Mouse (Mus musculus) E14TG2a.4 (cell line): ENCODE measurements around the gene Gstp1.

Source experiments
- H3K27me3 ChIP-seq: 2 replicates; pipeline ENCODE4 v1.6.1; 2014; ENCODE audit warnings: low read length, control low read depth; ENCODE audit not compliant: insufficient read depth
- H3K36me3 ChIP-seq: 2 replicates; pipeline ENCODE4 v1.6.1; 2014; ENCODE audit warnings: low read length, control low read depth; ENCODE audit not compliant: insufficient read depth
- H3K4me1 ChIP-seq: replicated peaks from 2 replicates; pipeline ENCODE4 v1.6.1; 2014; ENCODE audit warnings: low read depth, low read length, control low read depth
- H3K4me3 ChIP-seq: replicated peaks from 2 replicates; pipeline ENCODE4 v1.5.1; 2014; ENCODE audit warnings: mild to moderate bottlenecking, low read length
- H3K9me3 ChIP-seq: 2 replicates; pipeline ENCODE4 v1.6.1; 2014; ENCODE audit warnings: low read length, control low read depth
- CTCF ChIP-seq: conservative IDR thresholded peaks from 2 replicates; pipeline ENCODE4 v1.5.1; 2014; ENCODE audit warnings: low read length
- NANOG ChIP-seq: IDR thresholded peaks from 2 replicates; pipeline ENCODE4 v1.6.1; 2014; ENCODE audit warnings: borderline replicate concordance, low read length, mixed read lengths
- POU5F1 ChIP-seq: IDR thresholded peaks from 2 replicates; pipeline ENCODE4 v1.6.1; 2014; ENCODE audit warnings: low read length, borderline replicate concordance

Gstp1 gene

GRCm38 (mm10) chr19:4014802-4015201 is 23.0 kb downstream of the Gstp1 start:
- no peaks in the 10 kb centered on the region for H3K27me3 ChIP-seq
- H3K9me3 ChIP-seq: no peaks in the 10 kb centered on the region
- H3K36me3 ChIP-seq: peaks cover 17% of the 10 kb centered on the region
- H3K4me1 ChIP-seq: peaks cover 78% of the 10 kb centered on the region
- no peak for TF ChIP-seq CTCF
- no peak for TF ChIP-seq POU5F1
- no peak for TF ChIP-seq NANOG
- no peak overlapping the region for H3K4me3 ChIP-seq

- Histone ChIP-seq H3K36me3 (peaks cover 34% of the 10 kb centered on the region), H3K27me3 (no peaks in the 10 kb centered on the region), H3K4me3 (peak overlapping the region; percentile 98), H3K4me1 (peaks cover 61% of the 10 kb centered on the region), H3K9me3 (no peaks in the 10 kb centered on the region)
- no peak for TF ChIP-seq POU5F1
- no peak for TF ChIP-seq CTCF
- no peak for TF ChIP-seq NANOG
Observed at GRCm38 (mm10) chr19:4013066-4013465, 24.7 kb downstream of the Gstp1 start.

- TF ChIP-seq NANOG: no peak
- TF ChIP-seq POU5F1: no peak
- TF ChIP-seq CTCF: peak; percentile 59
- Histone ChIP-seq H3K4me1 (peaks cover 55% of the 10 kb centered on the region), H3K36me3 (peaks cover 40% of the 10 kb centered on the region)
Observed at GRCm38 (mm10) chr19:4012432-4013022, 25.3 kb downstream of the Gstp1 start, which contains the start of gene Ndufv1. Gene Ndufv1, minus strand, starts transcription at chr19:4012806.

GRCm38 (mm10) chr19:4011086-4011485 is 26.7 kb downstream of the Gstp1 start:
- Histone ChIP-seq H3K36me3 (peaks cover 54% of the 10 kb centered on the region), H3K9me3 (no peaks in the 10 kb centered on the region)
- TF ChIP-seq POU5F1 (no peak), NANOG (no peak), CTCF (no peak)

More at GRCm38 (mm10) chr19:4012432-4013022, 25.3 kb downstream of the Gstp1 start, which contains the start of gene Ndufv1:
- H3K27me3 ChIP-seq: no peaks in the 10 kb centered on the region
- peak within 1 kb of the TSS; percentile 98 for H3K4me3 ChIP-seq
- H3K9me3 ChIP-seq: no peaks in the 10 kb centered on the region

GRCm38 (mm10) chr19:4005971-4006370 is 31.8 kb downstream of the Gstp1 start:
- Histone ChIP-seq H3K9me3 (no peaks in the 10 kb centered on the region), H3K4me1 (peaks cover 52% of the 10 kb centered on the region), H3K27me3 (no peaks in the 10 kb centered on the region), H3K36me3 (peaks cover 69% of the 10 kb centered on the region), H3K4me3 (no peak overlapping the region)
- TF ChIP-seq POU5F1 (no peak), NANOG (no peak), CTCF (no peak)

More at GRCm38 (mm10) chr19:4011086-4011485, 26.7 kb downstream of the Gstp1 start:
- Histone ChIP-seq H3K4me3 (peak overlapping the region; percentile 98), H3K27me3 (no peaks in the 10 kb centered on the region), H3K4me1 (peaks cover 48% of the 10 kb centered on the region)

GRCm38 (mm10) chr19:4005091-4005490 is 32.7 kb downstream of the Gstp1 start:
- TF ChIP-seq POU5F1 (no peak), NANOG (no peak), CTCF (no peak)
- H3K9me3 ChIP-seq: no peaks in the 10 kb centered on the region
- H3K36me3 ChIP-seq: peaks cover 60% of the 10 kb centered on the region
- no peak overlapping the region for H3K4me3 ChIP-seq
- no peaks in the 10 kb centered on the region for H3K27me3 ChIP-seq
- peaks cover 52% of the 10 kb centered on the region for H3K4me1 ChIP-seq

- H3K4me3 ChIP-seq: peak overlapping the region; percentile 72; the same call in 1 of the 2 replicates
- peaks cover 52% of the 10 kb centered on the region for H3K36me3 ChIP-seq
- no peaks in the 10 kb centered on the region for H3K9me3 ChIP-seq
- peaks cover 58% of the 10 kb centered on the region for H3K4me1 ChIP-seq
- H3K27me3 ChIP-seq: no peaks in the 10 kb centered on the region
- TF ChIP-seq NANOG (no peak), CTCF (no peak), POU5F1 (no peak)
Observed at GRCm38 (mm10) chr19:4004331-4004730, 33.5 kb downstream of the Gstp1 start.

- Histone ChIP-seq H3K9me3 (no peaks in the 10 kb centered on the region), H3K4me1 (peaks cover 64% of the 10 kb centered on the region), H3K36me3 (peaks cover 45% of the 10 kb centered on the region), H3K4me3 (peak overlapping the region; percentile 72), H3K27me3 (no peaks in the 10 kb centered on the region; the same call in 1 of the 2 replicates)
- TF ChIP-seq NANOG (no peak), POU5F1 (no peak), CTCF (no peak)
Observed at GRCm38 (mm10) chr19:4003641-4004040, 34.1 kb downstream of the Gstp1 start.

- Histone ChIP-seq H3K9me3 (no peaks in the 10 kb centered on the region), H3K4me1 (peaks cover 69% of the 10 kb centered on the region), H3K4me3 (peak within 1 kb of the TSS; percentile 72), H3K27me3 (no peaks in the 10 kb centered on the region; the same call in 1 of the 2 replicates), H3K36me3 (peaks cover 40% of the 10 kb centered on the region)
- TF ChIP-seq CTCF (no peak), NANOG (no peak), POU5F1 (no peak)
Observed at GRCm38 (mm10) chr19:4003112-4003511, 34.7 kb downstream of the Gstp1 start, which contains the start of gene Doc2g. Gene Doc2g, plus strand, starts transcription at chr19:4003313.
